Mouse (Mus musculus) ES-CJ7 (cell line): ENCODE data around the gene Arpp21.
A peak's percentile ranks its signal among the peaks of the same experiment; 100 is the strongest.

Experiments used
- DNase-seq: peaks from one replicate; pipeline ENCODE4 v3.0.0; 2011; ENCODE audit warnings: low read depth, low spot score

Gene Arpp21

DNA sequence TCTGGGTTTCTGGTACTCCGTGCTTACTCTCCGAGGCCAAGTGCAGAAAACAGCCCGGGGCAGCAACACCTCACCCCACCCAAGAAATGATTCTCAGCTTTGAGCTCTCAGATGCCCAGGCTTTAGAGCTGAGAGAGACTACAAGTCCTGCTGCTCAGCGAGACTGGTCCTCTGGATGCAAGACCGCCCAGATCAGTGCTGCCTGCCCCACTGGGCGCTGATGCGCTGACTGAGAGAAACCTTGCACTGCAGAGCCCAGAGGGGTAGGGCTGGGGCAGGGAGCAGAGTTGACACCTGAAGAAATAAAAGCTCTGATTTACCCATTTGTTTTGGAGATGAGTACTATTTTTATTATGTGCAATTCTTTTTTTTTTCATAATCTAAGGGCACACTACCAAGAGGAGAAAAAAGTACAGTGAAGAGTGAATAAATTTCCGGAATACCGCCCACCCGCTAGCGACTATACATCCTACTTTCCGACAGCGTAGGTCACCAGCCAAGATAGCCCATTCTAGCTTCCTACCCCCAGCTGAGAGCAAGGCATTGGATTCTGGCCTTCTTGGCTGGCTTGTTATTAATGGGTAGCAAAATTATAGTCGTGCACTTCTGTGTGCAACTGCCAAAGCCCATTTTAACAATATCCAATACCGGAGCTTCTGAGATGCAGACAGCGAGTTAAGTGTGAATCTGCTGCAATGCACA, at the start of gene Arpp21:
TSS of gene Arpp21 (minus strand) at position 243 of the 702 bp plus-strand sequence.
- peak; percentile 18 for DNase-seq

- no peak for DNase-seq
These were observed 36.8 kb upstream of the Arpp21 start for GRCm38 (mm10) chr9:112272426-112272969.

- DNase-seq: no peak
These were observed 29.4 kb upstream of the Arpp21 start for GRCm38 (mm10) chr9:112264982-112265641.

DNA sequence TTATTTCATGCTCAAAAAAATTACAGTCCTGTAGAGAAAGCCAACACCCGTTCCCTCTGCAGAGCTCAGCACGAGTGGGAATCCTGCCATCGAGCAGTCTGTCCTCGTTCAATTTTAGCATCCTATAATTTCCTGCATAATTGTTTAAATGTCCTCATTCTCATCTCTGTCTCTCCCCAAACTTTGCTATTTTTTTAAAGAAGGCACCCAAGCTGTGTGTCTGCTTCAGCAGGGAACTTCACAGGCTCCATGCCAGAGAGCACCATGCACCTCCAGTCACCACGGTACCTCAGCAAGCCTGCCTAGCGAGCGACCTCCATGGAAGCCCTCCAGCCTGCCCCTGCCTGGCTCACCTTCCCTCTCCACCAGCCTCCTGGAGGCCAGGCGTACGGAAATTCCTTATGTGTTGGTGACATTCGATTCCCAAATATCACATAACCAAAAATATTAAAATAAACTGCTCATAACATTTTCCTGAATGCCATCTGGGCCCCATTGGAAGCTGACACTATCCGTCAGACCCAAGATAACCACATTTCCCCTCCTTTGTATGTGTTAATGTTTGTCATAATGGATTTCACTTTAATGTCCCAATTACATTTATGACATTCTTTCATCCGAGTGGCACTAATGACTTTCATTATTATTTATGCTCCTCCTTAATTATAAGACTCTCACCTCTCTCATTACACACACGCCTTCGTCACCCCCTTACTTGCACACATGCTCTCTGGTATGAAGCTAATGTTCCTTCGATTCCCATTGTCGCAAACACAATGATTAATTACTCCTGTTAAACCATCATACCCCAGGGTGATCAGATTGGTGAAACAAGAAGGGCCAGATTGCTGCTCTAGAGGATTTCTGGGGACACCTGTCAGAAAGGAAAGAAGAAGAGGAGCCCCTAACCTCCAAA, 26.5 kb upstream of the Arpp21 start:
- no peak for DNase-seq

DNA sequence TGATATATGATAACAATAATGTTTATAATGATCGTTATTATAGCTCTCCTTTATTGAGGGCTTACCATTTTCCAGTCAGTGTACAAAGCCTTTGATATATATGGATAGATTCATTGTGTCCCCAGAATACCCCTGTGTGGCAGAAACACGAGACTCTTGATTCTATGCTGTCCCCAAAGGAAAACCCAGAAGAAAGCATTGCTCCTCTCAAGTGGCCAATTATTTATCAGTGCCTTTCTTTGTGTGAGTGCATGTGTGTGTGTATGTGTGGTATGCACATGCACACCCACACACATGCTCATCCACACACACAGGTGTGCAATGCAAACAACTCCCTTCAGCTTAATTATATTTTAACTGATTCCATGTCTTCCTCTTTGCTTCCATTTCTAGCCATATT, 25.8 kb upstream of the Arpp21 start:
- no peak for DNase-seq

GRCm38 (mm10) chr9:112260696-112261095, 25.0 kb upstream of the Arpp21 start:
- no peak for DNase-seq

GRCm38 (mm10) chr9:112258560-112258959, 22.8 kb upstream of the Arpp21 start:
- no peak for DNase-seq

- no peak for DNase-seq
These were observed 20.2 kb upstream of the Arpp21 start for GRCm38 (mm10) chr9:112255971-112256370.

GRCm38 (mm10) chr9:112253730-112254129, 18.0 kb upstream of the Arpp21 start:
- no peak for DNase-seq

DNA sequence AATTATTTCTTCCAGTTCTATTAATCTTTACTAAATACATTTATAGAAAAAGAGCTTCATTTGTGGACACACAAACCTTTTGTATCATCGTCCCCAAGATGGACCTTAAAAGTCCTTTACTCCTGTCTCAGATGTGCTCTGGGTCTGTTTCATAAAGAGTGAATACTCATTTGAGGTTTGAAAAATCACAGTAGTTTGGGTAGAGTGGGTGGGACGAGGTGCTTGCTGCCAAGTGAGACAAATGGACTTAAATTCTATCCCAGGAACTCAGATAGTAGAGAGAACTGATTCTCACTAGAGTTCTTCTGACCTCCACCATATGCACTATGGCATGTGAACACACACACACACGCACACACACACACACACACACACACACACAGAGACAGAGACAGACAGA, 16.1 kb upstream of the Arpp21 start:
- no peak for DNase-seq

DNA sequence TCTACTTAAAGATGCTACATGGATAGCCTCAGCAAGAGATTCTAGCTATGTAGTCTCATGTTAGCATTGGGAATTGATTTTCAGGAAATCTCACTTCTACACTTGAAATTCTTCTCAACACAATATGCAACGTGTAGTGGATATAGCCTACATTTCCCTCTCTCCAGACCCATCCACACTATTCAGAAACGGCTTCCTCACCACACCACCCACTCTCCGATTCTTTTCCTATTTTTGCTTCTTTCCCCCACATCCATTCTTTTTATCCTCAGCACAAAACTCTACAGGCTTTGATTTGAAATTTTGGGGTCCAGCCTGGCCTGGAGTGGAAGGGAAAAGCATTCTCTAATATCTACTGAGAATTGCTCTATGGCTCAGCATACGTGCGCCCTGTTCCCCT, 15.6 kb upstream of the Arpp21 start:
- DNase-seq: no peak

GRCm38 (mm10) chr9:112249753-112250152, 14.0 kb upstream of the Arpp21 start:
- no peak for DNase-seq

- no peak for DNase-seq
These were observed 11.4 kb upstream of the Arpp21 start for GRCm38 (mm10) chr9:112247183-112247582.

DNA sequence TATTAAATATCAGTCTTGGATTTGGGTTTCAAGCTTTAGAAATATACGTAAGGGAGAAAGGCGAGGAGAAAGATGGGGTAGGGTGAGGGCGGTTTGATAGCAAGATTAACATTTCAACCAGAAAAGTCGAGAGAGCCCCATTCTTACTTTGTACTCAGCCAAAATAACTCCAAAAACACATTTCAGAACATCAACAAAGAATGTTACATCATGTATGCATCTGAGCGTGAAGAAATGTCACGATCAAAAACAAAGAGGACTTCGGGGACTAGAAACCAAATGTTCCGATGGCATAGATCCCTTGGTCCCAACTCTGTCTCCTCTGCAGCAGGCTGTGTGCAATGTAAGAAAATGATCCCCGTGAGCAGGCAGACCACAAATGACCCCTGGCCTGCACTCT, 2.4 kb upstream of the Arpp21 start:
- DNase-seq: no peak

GRCm38 (mm10) chr9:112236551-112236950, 813 bp upstream of the Arpp21 start:
- DNase-seq: no peak

- DNase-seq: peak; percentile 15
These were observed 570 bp downstream of the Arpp21 start for GRCm38 (mm10) chr9:112235041-112235695.

DNA sequence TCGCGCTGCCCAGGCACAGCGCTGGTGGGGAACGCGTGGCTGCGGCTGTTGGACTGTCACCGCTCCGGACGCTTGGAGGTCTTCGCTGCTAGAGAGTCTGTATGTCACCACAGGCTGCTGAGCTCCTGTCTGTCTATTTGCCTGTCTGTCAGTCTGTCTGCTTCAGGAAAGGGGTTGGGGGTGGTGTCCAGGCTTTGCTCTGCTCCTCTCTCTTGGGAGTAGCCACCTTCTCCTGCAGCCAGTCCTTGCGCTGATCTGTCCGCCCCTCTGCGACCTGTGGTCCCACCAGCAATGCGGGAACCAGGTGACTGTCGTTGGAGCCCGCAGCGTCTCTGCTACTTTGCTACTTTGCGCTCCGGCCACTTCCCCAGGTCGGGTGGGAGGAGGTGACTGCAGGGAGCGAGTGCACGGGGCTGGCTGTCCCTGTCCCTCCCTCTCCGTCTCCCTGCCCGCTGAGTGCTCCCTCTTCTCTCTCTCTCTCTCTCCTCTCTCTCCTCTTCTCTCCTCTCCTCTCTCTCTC, 1.2 kb downstream of the Arpp21 start:
- DNase-seq: peak; percentile 18

- DNase-seq: no peak
These were observed 1.8 kb downstream of the Arpp21 start for GRCm38 (mm10) chr9:112233822-112234504.

DNA sequence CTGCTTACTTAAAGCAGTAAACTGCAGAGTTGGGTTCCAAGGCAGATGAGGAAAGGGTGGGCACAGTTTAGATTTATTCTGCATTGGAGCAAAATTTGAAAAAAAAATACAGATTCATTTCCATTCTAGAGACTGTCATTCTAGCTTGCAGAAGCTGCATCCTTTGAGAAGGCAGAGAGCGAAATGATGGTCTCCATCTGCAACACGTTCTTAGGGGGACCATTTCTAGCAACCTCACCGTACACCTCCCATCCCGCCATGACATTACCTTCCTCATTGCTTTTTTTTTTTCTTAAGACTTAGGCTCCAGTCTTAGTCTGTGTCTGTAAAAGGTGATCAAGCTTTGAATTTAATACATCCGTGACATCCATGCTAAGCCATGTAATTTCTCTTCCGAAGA, 2.4 kb downstream of the Arpp21 start:
- DNase-seq: no peak

GRCm38 (mm10) chr9:112231935-112232575, 3.7 kb downstream of the Arpp21 start:
- DNase-seq: no peak
